Mouse (Mus musculus) heart, postnatal 0 days (tissue): ENCODE measurements around the gene Prkd3. TPM values are rescaled to one million over a fixed set of nuclear protein-coding genes. Genes with fewer than 3 reads are reported as not detected.

ENCODE experiments used
- ATAC-seq: fragments of 200-750 bp; cut with Nextera tagmentation; 2 replicates; pipeline ENCODE4 v1.8.0; 2017; ENCODE audit warnings: low read depth, moderate number of reproducible peaks, moderate library complexity; ENCODE audit not compliant: insufficient read depth
- DNase-seq: peaks from one replicate; pipeline ENCODE4 v3.0.0-alpha.2; 2016; ENCODE audit warnings: low spot score
- H3K27ac ChIP-seq: fragments of 300-500 bp; sonication (generic); 2 replicates; pipeline ENCODE4 v1.5.1; 2014; ENCODE audit warnings: low read depth, mild to moderate bottlenecking
- H3K27me3 ChIP-seq: fragments of 300-500 bp; sonication (generic); 2 replicates; pipeline ENCODE4 v1.6.1; 2014; ENCODE audit warnings: low read length, mixed read lengths; ENCODE audit not compliant: control insufficient read depth, insufficient read depth
- H3K36me3 ChIP-seq: fragments of 300-500 bp; sonication (generic); replicated peaks from 2 replicates; pipeline ENCODE4 v1.6.1; 2014; ENCODE audit warnings: low read length, mixed read lengths; ENCODE audit not compliant: control insufficient read depth, insufficient read depth
- H3K4me1 ChIP-seq: fragments of 300-500 bp; sonication (generic); 2 replicates; pipeline ENCODE4 v1.6.1; 2014; ENCODE audit warnings: antibody characterized with exemption; ENCODE audit not compliant: control insufficient read depth, insufficient read depth
- H3K4me2 ChIP-seq: fragments of 300-500 bp; sonication (generic); 2 replicates; pipeline ENCODE4 v1.6.1; 2014; ENCODE audit warnings: low read depth, mild to moderate bottlenecking, low read length, moderate library complexity
- H3K4me3 ChIP-seq: fragments of 300-500 bp; sonication (generic); 2 replicates; pipeline ENCODE4 v1.5.1; 2014; ENCODE audit warnings: low read depth, low read length
- H3K9ac ChIP-seq: fragments of 300-500 bp; sonication (generic); replicated peaks from 2 replicates; pipeline ENCODE4 v1.6.1; 2014; ENCODE audit warnings: low read depth, low read length, mixed read lengths
- H3K9me3 ChIP-seq: fragments of 300-500 bp; sonication (generic); replicated peaks from 2 replicates; pipeline ENCODE4 v1.6.1; 2016; ENCODE audit warnings: low read length; ENCODE audit not compliant: control insufficient read depth
- CTCF ChIP-seq: IDR thresholded peaks from 2 replicates; pipeline ENCODE4 v1.5.1; 2016; ENCODE audit warnings: antibody characterized with exemption, control low read depth, low read depth
- EP300 ChIP-seq: IDR thresholded peaks from 2 replicates; pipeline ENCODE4 v1.6.1; 2016; ENCODE audit warnings: antibody characterized with exemption, low read depth
- WGBS: fragments of 180-500 bp; shearing (Covaris S2); extraction: QIAGEN DNeasy Blood & Tissue Kit; methylation state at CpG from one replicate; pipeline ENCODE4 v1.1.7; 2014; 5-methylcytosine and 5-hydroxymethylcytosine counted together
- polyA plus RNA-seq: library from polyadenylated mRNA; unstranded; fragments of >200 nt; fragmentation: Nextera tagmentation; extraction: Ambion mirVana; gene quantifications from 2 replicates; pipeline ENCODE4 v1.2.1, GENCODE M21; 2015
- total RNA-seq: library from RNA; depleted of rRNA; stranded (reverse); fragments of >200 nt; gene quantifications from 2 replicates; pipeline ENCODE4 v1.2.3, GENCODE M21; 2014; ENCODE audit warnings: low replicate concordance

Prkd3 gene
- total and polyA plus RNA-seq, 2 experiments from 2014 or later = 12.4 to 39.7 TPM

DNA sequence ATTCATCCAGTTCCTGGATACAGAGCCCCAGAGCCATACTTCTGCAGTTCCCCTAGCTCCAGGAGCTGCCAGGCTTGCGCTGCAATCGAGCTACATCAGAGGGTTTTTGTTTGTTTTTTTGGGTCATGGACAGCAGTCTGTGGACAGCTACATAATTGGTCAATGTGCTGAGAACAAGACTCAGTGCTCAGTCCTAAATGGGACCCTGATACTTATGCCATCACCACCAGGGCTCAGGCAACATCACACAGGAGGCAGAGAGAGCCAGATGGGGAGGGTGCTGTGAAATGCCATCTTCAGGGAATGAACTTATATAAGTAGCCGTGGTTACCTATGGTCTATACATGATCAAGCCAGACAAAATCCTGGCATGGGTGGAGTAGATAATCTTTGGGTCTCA lies 52.1 kb downstream of the Prkd3 start:
- Histone ChIP-seq H3K4me3 (no peak overlapping the region), H3K27me3 (no peaks in the 10 kb centered on the region), H3K36me3 (peaks cover 50% of the 10 kb centered on the region), H3K9ac (no peak overlapping the region), H3K27ac (no peak overlapping the region), H3K9me3 (no peaks in the 10 kb centered on the region), H3K4me2 (no peak overlapping the region), H3K4me1 (no peaks in the 10 kb centered on the region)
- DNase-seq = no peak
- no peak for TF ChIP-seq CTCF
- no peak for TF ChIP-seq EP300
- ATAC-seq = no peak
- WGBS = 87% methylated on average over 3 of the region's 3 CpGs

DNA sequence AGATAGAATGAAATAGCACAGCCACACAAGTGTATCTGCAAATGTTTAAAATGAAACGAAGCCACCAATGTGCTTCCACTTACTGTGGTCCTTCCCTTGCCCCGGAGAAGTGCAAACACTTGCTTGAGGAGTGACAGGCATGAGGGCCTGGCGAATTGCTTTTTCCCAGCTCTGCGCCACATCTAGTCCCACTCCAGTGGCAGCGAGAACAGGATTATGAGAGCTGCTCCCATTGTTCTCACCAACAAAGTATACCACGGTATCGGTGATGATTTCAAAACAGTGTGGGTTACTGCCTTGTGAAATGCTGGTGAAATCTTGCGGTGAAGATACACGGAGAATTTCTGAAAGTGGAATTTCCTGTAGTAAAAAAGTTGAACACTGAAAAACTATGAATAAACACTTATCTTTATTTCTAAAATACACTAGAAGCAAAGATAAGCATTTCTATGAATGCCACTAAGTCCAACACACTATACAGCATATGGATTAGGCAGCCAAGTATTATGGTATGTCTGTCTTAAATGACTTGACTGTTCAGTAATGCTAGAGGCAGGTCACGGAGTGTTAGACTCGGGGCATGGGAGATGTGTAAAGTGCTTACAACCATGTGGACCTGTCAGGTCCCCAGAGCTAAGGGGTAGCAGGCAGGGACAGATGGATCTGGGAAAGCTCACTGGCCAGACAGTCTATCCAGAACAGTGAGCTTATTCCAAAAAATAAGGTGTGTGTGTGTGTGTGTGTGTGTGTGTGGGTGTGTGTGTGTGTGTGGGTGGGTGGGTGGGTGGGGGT lies 54.3 kb downstream of the Prkd3 start:
- DNase-seq (no peak), ATAC-seq (no peak)
- Histone ChIP-seq H3K4me3 (no peak overlapping the region), H3K36me3 (peaks cover 48% of the 10 kb centered on the region), H3K9ac (no peak overlapping the region), H3K27ac (no peak overlapping the region), H3K9me3 (no peaks in the 10 kb centered on the region), H3K27me3 (no peaks in the 10 kb centered on the region), H3K4me2 (no peak overlapping the region), H3K4me1 (no peaks in the 10 kb centered on the region)
- 78% methylated on average over 11 of the region's 11 CpGs for WGBS
- TF ChIP-seq CTCF (no peak), EP300 (no peak)

DNA sequence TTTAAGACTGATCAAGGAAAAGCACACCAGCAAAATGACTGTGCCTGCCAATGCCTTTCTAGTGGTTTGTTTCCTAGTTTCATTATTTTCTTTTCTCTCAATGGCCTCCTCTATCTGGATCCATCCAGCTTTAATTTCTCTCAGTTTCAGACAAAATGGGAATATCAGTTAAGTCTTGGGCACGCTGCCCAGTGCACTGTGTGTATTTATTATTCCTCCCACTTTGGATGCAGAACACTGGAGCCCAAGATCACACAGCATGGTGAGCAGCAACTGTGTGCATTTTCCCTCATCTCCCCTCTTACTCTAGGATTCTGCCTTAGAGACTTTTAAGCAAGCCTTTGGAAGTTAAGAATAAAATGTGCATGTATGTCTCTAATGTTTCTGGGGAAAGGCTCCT lies 56.2 kb downstream of the Prkd3 start:
- no peak overlapping the region for H3K27ac ChIP-seq
- H3K36me3 ChIP-seq = peaks cover 53% of the 10 kb centered on the region
- WGBS = 75% methylated on average over 1 of the region's 1 CpGs
- no peak overlapping the region for H3K4me2 ChIP-seq
- no peaks in the 10 kb centered on the region for H3K4me1 ChIP-seq
- H3K9ac ChIP-seq = no peak overlapping the region
- no peak for TF ChIP-seq EP300
- no peak for TF ChIP-seq CTCF
- H3K27me3 ChIP-seq = no peaks in the 10 kb centered on the region
- ATAC-seq (no peak), DNase-seq (no peak)
- H3K4me3 ChIP-seq = no peak overlapping the region
- no peaks in the 10 kb centered on the region for H3K9me3 ChIP-seq

DNA sequence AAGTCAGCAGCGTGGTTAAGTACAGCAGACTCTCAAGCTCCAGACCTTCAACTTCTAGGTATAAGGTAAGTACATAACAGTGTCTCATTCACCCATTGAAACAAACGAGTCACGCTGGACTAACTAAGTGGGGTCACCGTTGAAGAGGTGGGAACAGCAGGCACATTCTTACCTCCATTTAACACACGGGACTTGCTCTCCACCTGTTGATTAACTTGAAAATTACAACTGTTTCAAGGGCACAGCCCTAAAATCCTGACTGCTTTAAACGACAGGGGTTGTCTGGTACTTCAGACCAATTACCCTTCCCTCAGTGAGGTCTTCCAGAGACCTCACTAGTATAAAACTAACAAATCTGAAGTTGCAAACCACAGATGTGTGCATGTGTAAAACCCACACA lies 61.1 kb downstream of the Prkd3 start:
- no peak overlapping the region for H3K9ac ChIP-seq
- TF ChIP-seq EP300 (no peak), CTCF (no peak)
- WGBS = 70% methylated on average over 6 of the region's 6 CpGs
- no peak overlapping the region for H3K27ac ChIP-seq
- H3K4me2 ChIP-seq = no peak overlapping the region
- ATAC-seq = no peak
- H3K4me3 ChIP-seq = no peak overlapping the region
- no peaks in the 10 kb centered on the region for H3K27me3 ChIP-seq
- no peaks in the 10 kb centered on the region for H3K4me1 ChIP-seq
- peaks cover 72% of the 10 kb centered on the region for H3K36me3 ChIP-seq
- no peak for DNase-seq
- no peaks in the 10 kb centered on the region for H3K9me3 ChIP-seq

DNA sequence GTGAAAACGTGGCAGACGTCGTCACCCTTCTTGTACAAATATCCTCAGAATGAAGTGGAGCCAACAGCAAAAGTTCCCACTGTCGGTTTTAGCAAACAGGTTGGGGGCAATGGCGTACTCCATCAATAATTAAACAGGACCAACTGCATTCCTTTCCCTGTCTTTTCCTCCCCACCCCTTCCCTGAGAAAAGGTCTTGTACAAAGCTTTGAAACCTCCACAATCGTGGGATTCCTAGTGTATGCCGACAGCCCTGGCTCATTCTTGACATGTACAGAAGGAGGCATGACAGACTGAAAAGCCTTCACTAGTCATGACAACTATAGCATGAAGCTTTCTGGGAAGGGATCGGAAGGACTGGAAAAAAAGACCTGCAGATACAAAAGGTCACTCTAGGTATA lies 67.4 kb downstream of the Prkd3 start:
- 84% methylated on average over 8 of the region's 8 CpGs for WGBS
- Histone ChIP-seq H3K9me3 (no peaks in the 10 kb centered on the region), H3K36me3 (peaks cover 88% of the 10 kb centered on the region), H3K27ac (no peak overlapping the region), H3K4me3 (no peak overlapping the region), H3K4me1 (no peaks in the 10 kb centered on the region), H3K27me3 (no peaks in the 10 kb centered on the region), H3K4me2 (no peak overlapping the region), H3K9ac (no peak overlapping the region)
- TF ChIP-seq CTCF = no peak
- TF ChIP-seq EP300 = no peak
- ATAC-seq (no peak), DNase-seq (no peak)

DNA sequence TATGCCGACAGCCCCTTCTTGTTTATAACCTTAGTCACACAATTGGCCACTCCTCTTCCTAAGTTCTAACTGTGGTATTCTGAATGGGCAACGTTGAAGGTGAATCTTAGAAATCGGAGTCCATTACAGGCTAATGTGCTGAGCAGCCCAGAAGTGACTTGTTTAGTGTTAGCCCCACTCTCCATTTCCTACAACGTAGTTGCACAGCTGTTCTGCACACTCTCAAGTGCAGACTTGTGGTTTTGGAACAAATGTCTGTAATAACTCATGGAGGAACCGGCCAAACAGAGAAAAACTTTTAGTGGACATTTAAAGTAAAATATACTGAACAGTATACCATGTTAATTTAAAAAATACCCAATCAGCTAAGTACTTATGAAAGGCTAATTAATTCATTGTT lies 68.5 kb downstream of the Prkd3 start:
- no peak for TF ChIP-seq EP300
- TF ChIP-seq CTCF = no peak
- Histone ChIP-seq H3K9me3 (no peaks in the 10 kb centered on the region), H3K9ac (no peak overlapping the region), H3K4me1 (no peaks in the 10 kb centered on the region), H3K4me2 (no peak overlapping the region), H3K27me3 (no peaks in the 10 kb centered on the region), H3K36me3 (peaks cover 88% of the 10 kb centered on the region), H3K27ac (no peak overlapping the region), H3K4me3 (no peak overlapping the region)
- WGBS = 87% methylated on average over 5 of the region's 5 CpGs
- ATAC-seq (no peak), DNase-seq (no peak)
